Mouse (Mus musculus): ENCODE results near the gene H13. TPM values are rescaled to one million over a fixed set of nuclear protein-coding genes. Genes with fewer than 3 reads are reported as not detected.
A peak's percentile ranks its signal among the peaks of the same experiment; 100 is the strongest.

H13 gene
- polyA plus RNA-seq, 1 experiment from 2014 or later: 74.6 TPM

DNA sequence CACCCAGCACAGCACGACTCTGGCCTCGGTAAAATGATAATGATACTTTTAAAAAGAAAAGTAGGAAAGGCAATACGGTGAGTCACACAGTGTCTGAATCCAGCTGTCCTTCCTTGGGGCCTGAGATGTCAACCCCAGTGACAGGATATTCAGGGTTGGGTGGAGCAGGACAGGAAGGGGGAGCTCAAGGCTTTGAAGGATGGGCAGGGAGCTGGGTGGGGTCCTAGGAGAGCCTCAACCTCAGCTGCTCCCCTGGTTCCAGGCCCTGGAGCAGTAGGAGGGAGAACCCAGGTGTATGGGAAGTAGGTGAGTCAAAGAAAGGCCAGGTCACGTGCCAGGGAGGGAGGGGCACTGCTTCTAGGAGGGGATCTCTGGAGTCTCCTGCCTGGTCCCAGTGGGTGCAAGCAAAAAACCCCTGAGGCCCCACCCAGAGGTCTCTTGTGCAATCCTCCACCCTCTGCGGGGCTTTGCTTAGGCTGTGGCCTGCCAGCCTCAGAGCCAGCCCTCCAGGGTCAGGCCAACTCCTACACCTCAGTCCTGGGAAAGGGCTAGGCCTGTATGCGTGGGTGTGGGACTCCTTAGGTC, 57.6 kb downstream of the H13 start:
- H3K9me3 ChIP-seq (ENCODE audit: control insufficient read depth, low read length): no peaks in the 10 kb centered on the region
- no peaks in the 10 kb centered on the region for H3K36me3 ChIP-seq (ENCODE audit: control insufficient read depth, insufficient read depth, low read length)
- peak overlapping the region; percentile 10 to 78; a peak in 2 of 4 replicates for H3K27ac ChIP-seq (replicated peaks in 1 of 2; ENCODE audit: control insufficient read depth in 1 of 2, insufficient read depth in 1 of 2, low read depth in 2 of 2, low read length in 2 of 2)
- peaks cover 6% of the 10 kb centered on the region; the same call in 1 of the 2 replicates for H3K27me3 ChIP-seq (ENCODE audit: control insufficient read depth, insufficient read depth, low read length)
- H3K4me3 ChIP-seq (ENCODE audit: control insufficient read depth in 1 of 2, insufficient read depth in 1 of 2, low read depth in 1 of 2, low read length in 2 of 2): no peak overlapping the region
- WGBS: 54% methylated on average over 5 of the region's 6 CpGs
- no peak for ATAC-seq (ENCODE audit: insufficient number of reproducible peaks, insufficient read depth, low FRiP score, low read depth)
- H3K9ac ChIP-seq (ENCODE audit: low read length): no peak overlapping the region; the same call in 1 of the 2 replicates
- H3K4me2 ChIP-seq (ENCODE audit: low read length): no peak overlapping the region
- peaks cover 33% of the 10 kb centered on the region in 2 experiments for H3K4me1 ChIP-seq (ENCODE audit: control insufficient read depth in 2 of 2, insufficient read depth in 2 of 2, low read length in 2 of 2)

GRCm38 (mm10) chr2:152727795-152728510, 58.7 kb downstream of the H13 start:
- Histone ChIP-seq H3K9me3 (ENCODE audit: control insufficient read depth, low read length) (no peaks in the 10 kb centered on the region), H3K4me3 (ENCODE audit: control insufficient read depth in 1 of 2, insufficient read depth in 1 of 2, low read depth in 1 of 2, low read length in 2 of 2) (no peak overlapping the region)
- ATAC-seq (ENCODE audit: insufficient number of reproducible peaks, insufficient read depth, low FRiP score, low read depth): 0 out of 2 replicates have a peak, but pooled peaks have one; percentile 18

DNA sequence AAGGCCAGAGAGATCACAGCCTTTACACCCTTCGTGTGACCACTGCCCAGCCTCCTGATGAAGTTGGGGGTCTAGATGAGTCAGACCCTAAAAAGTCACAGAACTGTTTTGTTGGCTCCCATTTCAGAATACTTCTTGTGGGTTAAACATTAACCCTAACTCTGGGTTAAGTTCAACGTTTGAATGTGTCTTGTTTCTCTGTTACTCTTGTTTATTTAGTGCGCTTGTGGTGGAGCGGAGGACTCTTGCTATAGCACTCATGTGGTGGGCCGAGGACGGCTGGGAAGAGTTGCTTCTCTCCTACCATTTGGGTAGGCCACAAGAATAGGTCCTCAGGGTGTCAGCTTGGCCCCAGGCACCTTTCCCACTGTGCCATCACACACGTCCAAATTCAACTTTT, 59.3 kb downstream of the H13 start:
- no peak for ATAC-seq (ENCODE audit: insufficient number of reproducible peaks, insufficient read depth, low FRiP score, low read depth)
- Histone ChIP-seq H3K27ac (replicated peaks in 1 of 2; ENCODE audit: control insufficient read depth in 1 of 2, insufficient read depth in 1 of 2, low read depth in 2 of 2, low read length in 2 of 2) (peak overlapping the region; percentile 55 to 78), H3K9ac (ENCODE audit: low read length) (no peak overlapping the region), H3K4me1 (ENCODE audit: control insufficient read depth in 2 of 2, insufficient read depth in 2 of 2, low read length in 2 of 2) (peaks cover 32 to 33% of the 10 kb centered on the region in 2 experiments), H3K27me3 (ENCODE audit: control insufficient read depth, insufficient read depth, low read length) (peaks cover 6% of the 10 kb centered on the region; the same call in 1 of the 2 replicates), H3K4me3 (ENCODE audit: control insufficient read depth in 1 of 2, insufficient read depth in 1 of 2, low read depth in 1 of 2, low read length in 2 of 2) (no peak overlapping the region), H3K36me3 (ENCODE audit: control insufficient read depth, insufficient read depth, low read length) (no peaks in the 10 kb centered on the region), H3K4me2 (ENCODE audit: low read length) (no peak overlapping the region), H3K9me3 (ENCODE audit: control insufficient read depth, low read length) (no peaks in the 10 kb centered on the region)
- 78% methylated on average over 7 of the region's 7 CpGs for WGBS

More at GRCm38 (mm10) chr2:152727795-152728510, 58.7 kb downstream of the H13 start:
- Histone ChIP-seq H3K4me2 (ENCODE audit: low read length) (no peak overlapping the region), H3K36me3 (ENCODE audit: control insufficient read depth, insufficient read depth, low read length) (no peaks in the 10 kb centered on the region), H3K27ac (replicated peaks in 1 of 2; ENCODE audit: control insufficient read depth in 1 of 2, insufficient read depth in 1 of 2, low read depth in 2 of 2, low read length in 2 of 2) (peak overlapping the region; percentile 55 to 78), H3K27me3 (ENCODE audit: control insufficient read depth, insufficient read depth, low read length) (peaks cover 6% of the 10 kb centered on the region; the same call in 1 of the 2 replicates), H3K4me1 (ENCODE audit: control insufficient read depth in 2 of 2, insufficient read depth in 2 of 2, low read length in 2 of 2) (peaks cover 33 to 35% of the 10 kb centered on the region in 2 experiments), H3K9ac (ENCODE audit: low read length) (0 out of 2 replicates have a peak overlapping the region, but pooled peaks have one; percentile 12)
- 77% methylated on average over 14 of the region's 14 CpGs for WGBS

DNA sequence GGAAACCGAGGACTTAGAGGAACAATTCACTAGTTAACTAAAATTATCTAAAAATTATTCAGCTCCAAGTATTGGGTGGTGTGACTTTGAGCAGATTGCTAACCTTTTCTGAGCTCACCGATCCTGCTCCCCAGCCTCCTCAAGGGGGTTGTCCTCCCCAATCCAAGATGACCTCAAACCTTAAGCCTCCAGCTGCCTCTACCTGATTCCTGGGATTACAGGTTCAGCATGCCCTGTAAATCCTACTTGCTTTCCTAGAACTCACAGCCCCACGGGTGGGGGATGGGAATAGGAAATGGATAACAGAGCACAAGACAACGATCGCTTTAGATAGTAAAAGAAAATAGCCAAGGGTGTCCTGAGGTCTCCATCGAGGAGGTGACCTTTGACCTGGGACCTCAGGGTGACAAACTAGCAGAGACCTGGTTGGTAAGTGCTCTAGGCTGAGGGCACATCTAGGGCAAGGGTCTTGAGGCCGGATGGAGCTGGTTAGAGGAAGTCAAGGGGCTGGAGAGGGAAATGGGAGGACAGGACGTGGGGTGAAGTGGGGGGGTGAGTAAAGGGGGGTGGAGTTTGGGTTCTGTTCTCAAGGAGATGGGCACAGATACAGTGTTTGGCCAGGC, 59.9 kb downstream of the H13 start:
- H3K27ac ChIP-seq (replicated peaks in 1 of 2; ENCODE audit: control insufficient read depth in 1 of 2, insufficient read depth in 1 of 2, low read depth in 2 of 2, low read length in 2 of 2): peak overlapping the region; percentile 58 to 78
- H3K27me3 ChIP-seq (ENCODE audit: control insufficient read depth, insufficient read depth, low read length): peaks cover under 1% of the 10 kb centered on the region; the same call in 1 of the 2 replicates
- H3K36me3 ChIP-seq (ENCODE audit: control insufficient read depth, insufficient read depth, low read length): no peaks in the 10 kb centered on the region
- H3K9me3 ChIP-seq (ENCODE audit: control insufficient read depth, low read length): no peaks in the 10 kb centered on the region
- WGBS: 36% methylated on average over 8 of the region's 8 CpGs
- H3K4me3 ChIP-seq (ENCODE audit: control insufficient read depth in 1 of 2, insufficient read depth in 1 of 2, low read depth in 1 of 2, low read length in 2 of 2): no peak overlapping the region
- H3K9ac ChIP-seq (ENCODE audit: low read length): 0 out of 2 replicates have a peak overlapping the region, but pooled peaks have one; percentile 31
- H3K4me2 ChIP-seq (ENCODE audit: low read length): no peak overlapping the region
- no peak for ATAC-seq (ENCODE audit: insufficient number of reproducible peaks, insufficient read depth, low FRiP score, low read depth)
- peaks cover 27 to 28% of the 10 kb centered on the region in 2 experiments for H3K4me1 ChIP-seq (ENCODE audit: control insufficient read depth in 2 of 2, insufficient read depth in 2 of 2, low read length in 2 of 2)

DNA sequence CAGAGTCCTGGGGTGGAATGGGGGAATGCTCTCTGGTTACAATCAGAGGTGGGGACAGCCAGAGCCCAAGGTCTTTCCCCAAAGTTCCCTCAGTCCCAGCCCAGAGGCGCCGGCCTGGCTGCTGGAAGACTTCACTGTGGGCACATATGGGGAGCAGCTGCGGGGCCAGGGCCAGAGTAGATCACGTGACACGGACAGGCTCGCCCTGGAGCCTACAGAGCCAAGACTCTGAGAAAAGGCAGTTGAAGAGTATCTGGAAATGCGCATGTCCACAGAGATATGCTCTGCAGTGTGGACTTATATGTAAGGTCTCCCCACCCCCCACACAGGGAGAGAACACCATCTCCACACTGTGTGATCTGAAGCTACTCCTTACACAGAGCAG, 60.4 kb downstream of the H13 start:
- Histone ChIP-seq H3K27ac (replicated peaks in 1 of 2; ENCODE audit: control insufficient read depth in 1 of 2, insufficient read depth in 1 of 2, low read depth in 2 of 2, low read length in 2 of 2) (peak overlapping the region; percentile 58 to 78), H3K36me3 (ENCODE audit: control insufficient read depth, insufficient read depth, low read length) (no peaks in the 10 kb centered on the region), H3K9ac (ENCODE audit: low read length) (0 out of 2 replicates have a peak overlapping the region, but pooled peaks have one; percentile 31), H3K4me3 (ENCODE audit: control insufficient read depth in 1 of 2, insufficient read depth in 1 of 2, low read depth in 1 of 2, low read length in 2 of 2) (no peak overlapping the region), H3K27me3 (ENCODE audit: control insufficient read depth, insufficient read depth, low read length) (no peaks in the 10 kb centered on the region), H3K4me1 (ENCODE audit: control insufficient read depth in 2 of 2, insufficient read depth in 2 of 2, low read length in 2 of 2) (peaks cover 27 to 31% of the 10 kb centered on the region in 2 experiments), H3K9me3 (ENCODE audit: control insufficient read depth, low read length) (no peaks in the 10 kb centered on the region), H3K4me2 (ENCODE audit: low read length) (no peak overlapping the region)
- WGBS: 10% methylated on average over 7 of the region's 7 CpGs
- ATAC-seq (ENCODE audit: insufficient number of reproducible peaks, insufficient read depth, low FRiP score, low read depth): peak; percentile 79

GRCm38 (mm10) chr2:152733201-152733600, 63.9 kb downstream of the H13 start:
- Histone ChIP-seq H3K27ac (replicated peaks in 1 of 2; ENCODE audit: control insufficient read depth in 1 of 2, insufficient read depth in 1 of 2, low read depth in 2 of 2, low read length in 2 of 2) (no peak overlapping the region), H3K36me3 (ENCODE audit: control insufficient read depth, insufficient read depth, low read length) (no peaks in the 10 kb centered on the region), H3K4me1 (ENCODE audit: control insufficient read depth in 2 of 2, insufficient read depth in 2 of 2, low read length in 2 of 2) (peaks cover 33 to 47% of the 10 kb centered on the region in 2 experiments), H3K9me3 (ENCODE audit: control insufficient read depth, low read length) (no peaks in the 10 kb centered on the region), H3K9ac (ENCODE audit: low read length) (no peak overlapping the region), H3K27me3 (ENCODE audit: control insufficient read depth, insufficient read depth, low read length) (no peaks in the 10 kb centered on the region), H3K4me2 (ENCODE audit: low read length) (no peak overlapping the region), H3K4me3 (ENCODE audit: control insufficient read depth in 1 of 2, insufficient read depth in 1 of 2, low read depth in 1 of 2, low read length in 2 of 2) (no peak overlapping the region)
- no peak for ATAC-seq (ENCODE audit: insufficient number of reproducible peaks, insufficient read depth, low FRiP score, low read depth)
- 95% methylated on average over 2 of the region's 2 CpGs for WGBS

GRCm38 (mm10) chr2:152734501-152734900, 65.2 kb downstream of the H13 start:
- peak overlapping the region; percentile 84 for H3K4me2 ChIP-seq (ENCODE audit: low read length)
- H3K4me3 ChIP-seq (ENCODE audit: control insufficient read depth in 1 of 2, insufficient read depth in 1 of 2, low read depth in 1 of 2, low read length in 2 of 2): peak overlapping the region in 1 of 2 experiments; percentile 63; a peak in 3 of 4 replicates
- peak overlapping the region; percentile 51 to 70; a peak in 3 of 4 replicates for H3K27ac ChIP-seq (replicated peaks in 1 of 2; ENCODE audit: control insufficient read depth in 1 of 2, insufficient read depth in 1 of 2, low read depth in 2 of 2, low read length in 2 of 2)
- no peak for ATAC-seq (ENCODE audit: insufficient number of reproducible peaks, insufficient read depth, low FRiP score, low read depth)
- peak overlapping the region; percentile 60 for H3K9ac ChIP-seq (ENCODE audit: low read length)
- H3K4me1 ChIP-seq (ENCODE audit: control insufficient read depth in 2 of 2, insufficient read depth in 2 of 2, low read length in 2 of 2): peaks cover 24 to 45% of the 10 kb centered on the region in 2 experiments
- H3K9me3 ChIP-seq (ENCODE audit: control insufficient read depth, low read length): no peaks in the 10 kb centered on the region
- no peaks in the 10 kb centered on the region for H3K36me3 ChIP-seq (ENCODE audit: control insufficient read depth, insufficient read depth, low read length)
- no peaks in the 10 kb centered on the region for H3K27me3 ChIP-seq (ENCODE audit: control insufficient read depth, insufficient read depth, low read length)
- 15% methylated on average over 10 of the region's 10 CpGs for WGBS

All from heart, embryonic 14.5 days (tissue).